Mouse (Mus musculus) myocyte (in vitro differentiated cells): ENCODE measurements around the gene Omg. TPM values are rescaled to one million over a fixed set of nuclear protein-coding genes. Genes with fewer than 3 reads are reported as not detected.

ENCODE experiments used
- H3K27me3 ChIP-seq: one replicate; pipeline ENCODE4 v1.6.1; 2011; ENCODE audit not compliant: control insufficient read depth, insufficient read depth, insufficient read length
- H3K36me3 ChIP-seq: one replicate; pipeline ENCODE4 v1.6.1; 2011; ENCODE audit not compliant: control insufficient read depth, insufficient read depth
- H3K4me2 ChIP-seq: one replicate; pipeline ENCODE4 v1.6.1; 2011; ENCODE audit warnings: low read depth, control low read depth
- H3K4me3 ChIP-seq: one replicate; pipeline ENCODE4 v1.5.1; 2011; ENCODE audit warnings: mild to moderate bottlenecking, control low read depth, moderate library complexity
- H3K79me2 ChIP-seq: one replicate; pipeline ENCODE4 v1.6.1; 2011; ENCODE audit not compliant: control insufficient read depth, insufficient read depth
- H3ac ChIP-seq: one replicate; pipeline ENCODE4 v1.6.1; 2011; ENCODE audit not compliant: control insufficient read depth, insufficient read length
- CEBPB ChIP-seq: IDR thresholded peaks from 2 replicates; pipeline ENCODE4 v1.6.1; 2011; ENCODE audit warnings: mild to moderate bottlenecking, moderate library complexity; ENCODE audit not compliant: poor library complexity, insufficient read depth, severe bottlenecking
- E2F4 ChIP-seq: IDR thresholded peaks from one replicate; pipeline ENCODE4 v1.6.1; 2011; ENCODE audit warnings: mild to moderate bottlenecking, control low read depth, moderate library complexity; ENCODE audit not compliant: insufficient read depth
- MAX ChIP-seq: IDR thresholded peaks from one replicate; pipeline ENCODE4 v1.6.1; 2011; ENCODE audit warnings: low read depth, mild to moderate bottlenecking, control low read depth
- MYOD1 ChIP-seq, 3 experiments: IDR thresholded peaks; one replicate each; pipeline ENCODE4 v1.6.1; 2011; ENCODE audit warnings: control low read depth in 2 of 3, low read depth in 2 of 3, mild to moderate bottlenecking in 2 of 3, moderate library complexity in 1 of 3; ENCODE audit not compliant: insufficient read length in 2 of 3, control insufficient read depth in 1 of 3
- MYOG ChIP-seq, 3 experiments: IDR thresholded peaks; one replicate each; pipeline ENCODE4 v1.6.1; 2011; ENCODE audit warnings: control low read depth in 2 of 3, low read depth in 2 of 3, mild to moderate bottlenecking in 2 of 3; ENCODE audit not compliant: insufficient read length in 2 of 3, control insufficient read depth in 1 of 3, insufficient read depth in 1 of 3
- POLR2A ChIP-seq: IDR thresholded peaks from one replicate; pipeline ENCODE4 v1.6.1; 2011; ENCODE audit warnings: low read depth, mild to moderate bottlenecking, control low read depth, moderate library complexity; ENCODE audit not compliant: insufficient read length
- POLR2AphosphoS2 ChIP-seq: IDR thresholded peaks from one replicate; pipeline ENCODE4 v1.6.1; 2011; ENCODE audit warnings: low read depth, control low read depth; ENCODE audit not compliant: insufficient read length
- REST ChIP-seq: IDR thresholded peaks from one replicate; pipeline ENCODE4 v1.6.1; 2011; ENCODE audit warnings: mild to moderate bottlenecking, control low read depth, moderate library complexity; ENCODE audit not compliant: insufficient read depth, insufficient read length
- SRF ChIP-seq: IDR thresholded peaks from one replicate; pipeline ENCODE4 v1.6.1; 2011; ENCODE audit warnings: low read depth; ENCODE audit not compliant: control insufficient read depth, insufficient read length
- TCF12 ChIP-seq: IDR thresholded peaks from one replicate; pipeline ENCODE4 v1.6.1; 2011; ENCODE audit warnings: mild to moderate bottlenecking, control low read depth; ENCODE audit not compliant: poor library complexity, insufficient read depth, severe bottlenecking
- TCF3 ChIP-seq: IDR thresholded peaks from one replicate; pipeline ENCODE4 v1.6.1; 2011; ENCODE audit warnings: low read depth, control low read depth; ENCODE audit not compliant: insufficient read length
- USF1 ChIP-seq: IDR thresholded peaks from one replicate; pipeline ENCODE4 v1.6.1; 2011; ENCODE audit warnings: low read depth, mild to moderate bottlenecking, control low read depth, moderate library complexity
- polyA plus RNA-seq: library from polyadenylated mRNA; unstranded; fragments of >200 nt; fragmentation: generic; extraction: Trizol; gene quantifications from one replicate; pipeline ENCODE4 v1.2.1, GENCODE M21; 2012; ENCODE audit warnings: missing spikeins

Gene Omg
- polyA plus RNA-seq, 1 experiment, result 0.05 TPM

DNA sequence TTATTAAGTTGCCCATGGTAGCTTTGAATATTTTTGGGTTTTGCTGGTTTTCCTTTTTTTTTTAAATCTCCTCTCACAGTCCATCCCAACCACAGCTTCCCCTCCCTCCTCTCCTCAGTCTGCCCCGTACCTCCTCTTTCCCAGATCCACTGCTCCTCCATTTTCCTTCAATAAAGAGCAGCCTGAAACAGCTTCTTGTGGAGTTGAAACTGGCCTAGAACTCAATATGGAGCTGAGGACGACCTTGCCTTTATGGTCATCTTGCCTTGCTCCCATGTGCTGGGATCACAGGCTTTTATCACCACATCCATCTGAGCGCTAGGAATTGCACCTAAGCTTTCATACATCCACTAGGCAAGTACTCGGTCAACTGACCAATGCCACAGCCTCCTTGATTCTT lies 27.6 kb upstream of the Omg start:
- peak overlapping the region; percentile 21 for H3K4me3 ChIP-seq
- no peak overlapping the region for H3K4me2 ChIP-seq
- H3K27me3 ChIP-seq, result no peaks in the 10 kb centered on the region
- peaks cover 17% of the 10 kb centered on the region for H3K36me3 ChIP-seq
- H3K79me2 ChIP-seq, result peaks cover 10% of the 10 kb centered on the region
- no peak overlapping the region for H3ac ChIP-seq
- TF ChIP-seq TCF12 (no peak), CEBPB (no peak)

GRCm38 (mm10) chr11:79530774-79531173 lies 26.9 kb upstream of the Omg start:
- peak in 1 of 3 experiments; percentile 51 for TF ChIP-seq MYOD1 (IDR thresholded peaks at IDR 0.05; ENCODE audit: control insufficient read depth in 1 of 3, insufficient read length in 2 of 3, low read depth in 2 of 3)
- TF ChIP-seq MYOG (IDR thresholded peaks at IDR 0.05; ENCODE audit: control insufficient read depth in 1 of 3, insufficient read depth in 1 of 3, insufficient read length in 2 of 3, low read depth in 2 of 3), result no peak
- TF ChIP-seq POLR2A, result no peak
- TF ChIP-seq E2F4, result no peak
- no peak for TF ChIP-seq MAX
- TF ChIP-seq POLR2AphosphoS2, result no peak
- peak overlapping the region; percentile 94 for H3K4me2 ChIP-seq
- H3K27me3 ChIP-seq, result no peaks in the 10 kb centered on the region

DNA sequence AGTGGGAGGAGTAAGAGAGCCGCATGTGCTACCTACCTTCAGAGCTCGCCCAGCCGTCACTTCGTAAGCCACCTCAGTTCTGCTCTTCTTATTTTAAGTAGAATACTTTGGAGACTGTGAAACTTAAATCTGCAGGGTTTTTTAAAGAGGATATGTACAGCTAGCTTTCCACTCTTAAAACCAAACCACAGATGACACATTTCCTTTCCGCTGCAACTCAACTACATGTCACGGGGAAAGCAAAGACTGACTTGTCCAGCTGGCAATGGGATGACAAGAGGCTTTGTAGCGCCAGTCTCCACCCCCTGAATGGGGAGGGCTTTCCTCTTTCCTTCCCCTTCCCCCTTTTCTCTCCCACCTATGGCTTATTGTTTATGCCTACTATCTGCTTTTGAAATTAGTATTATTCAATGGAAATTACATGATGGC lies 26.5 kb upstream of the Omg start, which contains the start of the genes Evi2 and Evi2a:
Gene Evi2, minus strand, starts transcription at position 257 of the 429 bp plus-strand sequence.
Gene Evi2a, minus strand, starts transcription at position 277 of the 429 bp plus-strand sequence.
- peak within 1 kb of the TSS; percentile 94 for H3K4me2 ChIP-seq
- peak within 1 kb of the TSS; percentile 21 for H3K4me3 ChIP-seq
- H3K79me2 ChIP-seq, result peaks cover 10% of the 10 kb centered on the region
- TF ChIP-seq MYOG (IDR thresholded peaks at IDR 0.05; ENCODE audit: control insufficient read depth in 1 of 3, insufficient read depth in 1 of 3, insufficient read length in 2 of 3, low read depth in 2 of 3) (no peak), POLR2A (peak; percentile 45), SRF (no peak), E2F4 (no peak), REST (no peak), MYOD1 (IDR thresholded peaks at IDR 0.05; ENCODE audit: control insufficient read depth in 1 of 3, insufficient read length in 2 of 3, low read depth in 2 of 3) (peak; percentile 85 to 89 (median 88))
- H3ac ChIP-seq, result no peak within 1 kb of the TSS
- no peaks in the 10 kb centered on the region for H3K27me3 ChIP-seq
- H3K36me3 ChIP-seq, result peaks cover 27% of the 10 kb centered on the region

More at GRCm38 (mm10) chr11:79530774-79531173, 26.9 kb upstream of the Omg start:
- peak overlapping the region; percentile 21 for H3K4me3 ChIP-seq
- peaks cover 23% of the 10 kb centered on the region for H3K36me3 ChIP-seq
- no peak overlapping the region for H3ac ChIP-seq
- H3K79me2 ChIP-seq, result peaks cover 10% of the 10 kb centered on the region

DNA sequence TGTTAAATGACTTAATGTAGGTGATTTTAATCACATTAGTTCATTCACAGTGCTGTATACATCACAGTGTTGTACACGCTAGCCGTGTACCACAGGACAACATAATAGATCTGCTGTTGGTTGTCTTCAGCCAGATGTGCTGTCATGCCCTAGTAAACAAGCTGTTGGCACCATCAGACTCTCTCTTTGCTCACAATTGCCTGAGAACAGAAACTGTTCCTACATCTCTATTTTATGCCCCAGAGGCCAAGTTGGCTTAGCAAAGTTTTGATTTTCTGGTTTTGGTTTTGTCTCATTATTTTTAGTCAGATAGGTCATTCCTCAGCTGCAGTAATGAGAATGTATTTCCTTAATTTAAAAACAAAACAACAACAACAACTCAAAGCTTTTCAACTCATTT lies 25.9 kb upstream of the Omg start:
- peaks cover 10% of the 10 kb centered on the region for H3K79me2 ChIP-seq
- peak overlapping the region; percentile 94 for H3K4me2 ChIP-seq
- peak overlapping the region; percentile 21 for H3K4me3 ChIP-seq
- TF ChIP-seq MYOG (IDR thresholded peaks at IDR 0.05; ENCODE audit: control insufficient read depth in 1 of 3, insufficient read depth in 1 of 3, insufficient read length in 2 of 3, low read depth in 2 of 3) (no peak), E2F4 (no peak), CEBPB (no peak), MAX (no peak), TCF3 (no peak), MYOD1 (IDR thresholded peaks at IDR 0.05; ENCODE audit: control insufficient read depth in 1 of 3, insufficient read length in 2 of 3, low read depth in 2 of 3) (no peak), TCF12 (no peak), POLR2A (no peak), SRF (no peak), REST (no peak), POLR2AphosphoS2 (no peak)
- H3K36me3 ChIP-seq, result peaks cover 31% of the 10 kb centered on the region
- H3ac ChIP-seq, result no peak overlapping the region
- no peaks in the 10 kb centered on the region for H3K27me3 ChIP-seq

DNA sequence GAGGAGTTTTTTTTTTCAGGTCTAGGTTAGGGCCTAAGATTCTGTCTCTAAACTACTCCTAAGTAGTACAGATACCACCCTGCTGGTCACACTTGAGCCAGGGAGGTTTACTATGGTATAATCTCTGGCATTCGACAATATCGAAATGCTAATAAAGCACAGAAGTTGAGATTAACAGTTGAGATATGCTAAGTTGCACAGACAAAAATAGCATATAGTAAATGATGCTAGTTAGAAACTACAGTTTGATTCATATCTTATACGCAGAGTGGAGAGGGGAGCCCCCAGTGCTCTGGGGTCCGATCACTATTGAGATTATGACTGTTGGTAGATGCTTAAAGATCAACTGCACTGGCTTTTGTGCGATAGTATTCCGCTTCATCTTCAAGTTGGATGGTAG lies 25.3 kb upstream of the Omg start:
- Histone ChIP-seq H3K79me2 (peaks cover 10% of the 10 kb centered on the region), H3K27me3 (no peaks in the 10 kb centered on the region), H3K4me2 (peak overlapping the region; percentile 94), H3K4me3 (peak overlapping the region; percentile 21), H3ac (no peak overlapping the region), H3K36me3 (peaks cover 31% of the 10 kb centered on the region)
- no peak for TF ChIP-seq TCF12
- TF ChIP-seq REST, result no peak
- TF ChIP-seq POLR2A, result no peak
- TF ChIP-seq SRF, result no peak
- TF ChIP-seq MAX, result no peak
- TF ChIP-seq CEBPB, result no peak
- TF ChIP-seq TCF3, result no peak
- no peak for TF ChIP-seq E2F4
- TF ChIP-seq POLR2AphosphoS2, result no peak
- no peak for TF ChIP-seq USF1
- TF ChIP-seq MYOG (IDR thresholded peaks at IDR 0.05; ENCODE audit: control insufficient read depth in 1 of 3, insufficient read depth in 1 of 3, insufficient read length in 2 of 3, low read depth in 2 of 3), result no peak
- no peak for TF ChIP-seq MYOD1 (IDR thresholded peaks at IDR 0.05; ENCODE audit: control insufficient read depth in 1 of 3, insufficient read length in 2 of 3, low read depth in 2 of 3)
